Mouse (Mus musculus) limb, embryonic 11.5 days (tissue): Measurements from ENCODE around the gene Pus3. TPM values are rescaled to one million over a fixed set of nuclear protein-coding genes. Genes with fewer than 3 reads are reported as not detected.
A peak's percentile ranks its signal among the peaks of the same experiment; 100 is the strongest.

ENCODE experiments used
- ATAC-seq: fragments of 200-750 bp; cut with Nextera tagmentation; 2 replicates; pipeline ENCODE4 v1.8.0; 2017; ENCODE audit warnings: low read depth; ENCODE audit not compliant: insufficient number of reproducible peaks, low FRiP score, low TSS enrichment
- DNase-seq: peaks from one replicate; pipeline ENCODE4 v3.0.0-alpha.2; 2015; ENCODE audit warnings: low spot score
- H3K27ac ChIP-seq: fragments of 300-500 bp; sonication (generic); replicated peaks from 2 replicates; pipeline ENCODE4 v1.5.1; 2014; ENCODE audit warnings: low read depth, mild to moderate bottlenecking, low read length
- H3K27me3 ChIP-seq: fragments of 300-500 bp; sonication (generic); 2 replicates; pipeline ENCODE4 v1.6.1; 2014; ENCODE audit warnings: mild to moderate bottlenecking, low read length, mixed read lengths; ENCODE audit not compliant: control insufficient read depth, insufficient read depth
- H3K36me3 ChIP-seq: fragments of 300-500 bp; sonication (generic); 2 replicates; pipeline ENCODE4 v1.6.1; 2014; ENCODE audit warnings: mild to moderate bottlenecking, low read length, moderate library complexity, mixed read lengths; ENCODE audit not compliant: control insufficient read depth, insufficient read depth
- H3K4me1 ChIP-seq: fragments of 300-500 bp; sonication (generic); 2 replicates; pipeline ENCODE4 v1.6.1; 2014; ENCODE audit warnings: low read length, mixed read lengths; ENCODE audit not compliant: control insufficient read depth, insufficient read depth
- H3K4me2 ChIP-seq: fragments of 300-500 bp; sonication (generic); 2 replicates; pipeline ENCODE4 v1.6.1; 2014; ENCODE audit warnings: low read depth, mild to moderate bottlenecking, moderate library complexity; ENCODE audit not compliant: severe bottlenecking
- H3K4me3 ChIP-seq: fragments of 300-500 bp; sonication (generic); 2 replicates; pipeline ENCODE4 v1.5.1; 2014; ENCODE audit warnings: low read depth, low read length
- H3K9ac ChIP-seq: fragments of 300-500 bp; sonication (generic); 2 replicates; pipeline ENCODE4 v1.6.1; 2014; ENCODE audit warnings: mild to moderate bottlenecking, low read length
- H3K9me3 ChIP-seq: fragments of 300-500 bp; sonication (generic); 2 replicates; pipeline ENCODE4 v1.6.1; 2016; ENCODE audit warnings: low read length; ENCODE audit not compliant: control insufficient read depth
- WGBS: fragments of 180-500 bp; shearing (Covaris S2); extraction: QIAGEN DNeasy Blood & Tissue Kit; methylation state at CpG from one replicate; pipeline ENCODE4 v1.1.7; 2014; 5-methylcytosine and 5-hydroxymethylcytosine counted together
- polyA plus RNA-seq: library from polyadenylated mRNA; unstranded; fragments of >200 nt; fragmentation: Nextera tagmentation; extraction: Ambion mirVana; gene quantifications from 2 replicates; pipeline ENCODE4 v1.2.1, GENCODE M21; 2014

The Pus3 gene
- polyA plus RNA-seq, 1 experiment from 2014 or later = 24.5 TPM

- DNase-seq (peak; percentile 64), ATAC-seq (peak; percentile 72; the same call in 1 of the 2 replicates)
- peak overlapping the region; percentile 50; the same call in 1 of the 2 replicates for H3K27ac ChIP-seq
Observed at GRCm38 (mm10) chr9:35523541-35523940, 34.9 kb upstream of the Pus3 start.

GRCm38 (mm10) chr9:35523941-35524411, 34.4 kb upstream of the Pus3 start:
- peaks cover 26% of the 10 kb centered on the region for H3K4me1 ChIP-seq
- no peak overlapping the region for H3K4me3 ChIP-seq
- no peaks in the 10 kb centered on the region for H3K36me3 ChIP-seq
- peak; percentile 79 for ATAC-seq
- DNase-seq = peak; percentile 77
- no peak overlapping the region for H3K4me2 ChIP-seq
- WGBS = 19% methylated on average over 7 of the region's 7 CpGs
- peak overlapping the region; percentile 50 for H3K27ac ChIP-seq
- H3K27me3 ChIP-seq = no peaks in the 10 kb centered on the region
- no peaks in the 10 kb centered on the region for H3K9me3 ChIP-seq
- no peak overlapping the region for H3K9ac ChIP-seq

More at GRCm38 (mm10) chr9:35523541-35523940, 34.9 kb upstream of the Pus3 start:
- Histone ChIP-seq H3K27me3 (no peaks in the 10 kb centered on the region), H3K4me2 (no peak overlapping the region), H3K4me1 (peaks cover 22% of the 10 kb centered on the region), H3K9ac (0 out of 2 replicates have a peak overlapping the region, but pooled peaks have one; percentile 19), H3K9me3 (no peaks in the 10 kb centered on the region), H3K36me3 (no peaks in the 10 kb centered on the region), H3K4me3 (no peak overlapping the region)
- WGBS = 29% methylated on average over 5 of the region's 5 CpGs

GRCm38 (mm10) chr9:35529141-35529540, 29.3 kb upstream of the Pus3 start:
- Histone ChIP-seq H3K4me2 (no peak overlapping the region), H3K9ac (no peak overlapping the region), H3K36me3 (no peaks in the 10 kb centered on the region), H3K27me3 (no peaks in the 10 kb centered on the region), H3K27ac (no peak overlapping the region), H3K4me3 (no peak overlapping the region), H3K4me1 (peaks cover 26% of the 10 kb centered on the region), H3K9me3 (no peaks in the 10 kb centered on the region)
- ATAC-seq (no peak), DNase-seq (no peak)
- WGBS = 17% methylated on average over 3 of the region's 3 CpGs

GRCm38 (mm10) chr9:35529796-35530195, 28.6 kb upstream of the Pus3 start:
- H3K9ac ChIP-seq = no peak overlapping the region
- 0 out of 2 replicates have a peak overlapping the region, but pooled peaks have one; percentile 15 for H3K4me2 ChIP-seq
- H3K36me3 ChIP-seq = no peaks in the 10 kb centered on the region
- H3K4me1 ChIP-seq = peaks cover 24% of the 10 kb centered on the region
- H3K27me3 ChIP-seq = no peaks in the 10 kb centered on the region
- no peak overlapping the region for H3K4me3 ChIP-seq
- no peaks in the 10 kb centered on the region for H3K9me3 ChIP-seq
- peak overlapping the region; percentile 9; the same call in 1 of the 2 replicates for H3K27ac ChIP-seq
- 0% methylated on average over 1 of the region's 1 CpGs for WGBS
- DNase-seq = peak; percentile 82
- peak; percentile 73 for ATAC-seq

GRCm38 (mm10) chr9:35533266-35533665, 25.1 kb upstream of the Pus3 start:
- H3K4me1 ChIP-seq = peaks cover 27% of the 10 kb centered on the region
- 10% methylated on average over 9 of the region's 9 CpGs for WGBS

GRCm38 (mm10) chr9:35535110-35535509, 23.3 kb upstream of the Pus3 start:
- Histone ChIP-seq H3K4me2 (no peak overlapping the region), H3K4me1 (peaks cover 13% of the 10 kb centered on the region), H3K36me3 (no peaks in the 10 kb centered on the region), H3K9me3 (no peaks in the 10 kb centered on the region), H3K4me3 (no peak overlapping the region), H3K27me3 (no peaks in the 10 kb centered on the region), H3K9ac (no peak overlapping the region), H3K27ac (no peak overlapping the region)
- DNase-seq (peak; percentile 81), ATAC-seq (peak; percentile 76)
- 1% methylated on average over 2 of the region's 2 CpGs for WGBS

More at GRCm38 (mm10) chr9:35533266-35533665, 25.1 kb upstream of the Pus3 start:
- ATAC-seq = peak; percentile 27; the same call in 1 of the 2 replicates
- Histone ChIP-seq H3K4me3 (no peak overlapping the region), H3K9me3 (no peaks in the 10 kb centered on the region), H3K4me2 (no peak overlapping the region), H3K27me3 (no peaks in the 10 kb centered on the region), H3K9ac (no peak overlapping the region), H3K27ac (peak overlapping the region; percentile 9), H3K36me3 (no peaks in the 10 kb centered on the region)
- DNase-seq = peak; percentile 39

- H3K9ac ChIP-seq = no peak overlapping the region
- H3K4me1 ChIP-seq = peaks cover 8% of the 10 kb centered on the region
- no peak overlapping the region for H3K4me2 ChIP-seq
- H3K27me3 ChIP-seq = no peaks in the 10 kb centered on the region
- H3K36me3 ChIP-seq = no peaks in the 10 kb centered on the region
- H3K27ac ChIP-seq = no peak overlapping the region
- ATAC-seq = no peak
- no peaks in the 10 kb centered on the region for H3K9me3 ChIP-seq
- 85% methylated on average over 4 of the region's 4 CpGs for WGBS
- H3K4me3 ChIP-seq = no peak overlapping the region
- DNase-seq = no peak
Observed at GRCm38 (mm10) chr9:35535876-35536275, 22.5 kb upstream of the Pus3 start.

- Histone ChIP-seq H3K4me3 (no peak overlapping the region), H3K9me3 (no peaks in the 10 kb centered on the region), H3K36me3 (no peaks in the 10 kb centered on the region), H3K4me2 (no peak overlapping the region), H3K27ac (no peak overlapping the region), H3K27me3 (no peaks in the 10 kb centered on the region), H3K9ac (no peak overlapping the region), H3K4me1 (peaks cover 4% of the 10 kb centered on the region; the same call in 1 of the 2 replicates)
- DNase-seq = no peak
- 85% methylated on average over 13 of the region's 13 CpGs for whole genome bisulfite sequencing
- ATAC-seq = no peak
Observed at GRCm38 (mm10) chr9:35539001-35539750, 19.2 kb upstream of the Pus3 start.
